Mouse (Mus musculus) G1E (cell line): ENCODE measurements around the gene Raver1.

Source experiments
- CTCF ChIP-seq: IDR thresholded peaks from 2 replicates; pipeline ENCODE4 v1.5.1; 2012; ENCODE audit warnings: low read depth, low read length, inconsistent platforms, mixed read lengths
- GATA2 ChIP-seq: IDR thresholded peaks from 2 replicates; pipeline ENCODE4 v1.6.1; 2012; ENCODE audit warnings: low read depth, low read length, inconsistent platforms, borderline replicate concordance

DNA sequence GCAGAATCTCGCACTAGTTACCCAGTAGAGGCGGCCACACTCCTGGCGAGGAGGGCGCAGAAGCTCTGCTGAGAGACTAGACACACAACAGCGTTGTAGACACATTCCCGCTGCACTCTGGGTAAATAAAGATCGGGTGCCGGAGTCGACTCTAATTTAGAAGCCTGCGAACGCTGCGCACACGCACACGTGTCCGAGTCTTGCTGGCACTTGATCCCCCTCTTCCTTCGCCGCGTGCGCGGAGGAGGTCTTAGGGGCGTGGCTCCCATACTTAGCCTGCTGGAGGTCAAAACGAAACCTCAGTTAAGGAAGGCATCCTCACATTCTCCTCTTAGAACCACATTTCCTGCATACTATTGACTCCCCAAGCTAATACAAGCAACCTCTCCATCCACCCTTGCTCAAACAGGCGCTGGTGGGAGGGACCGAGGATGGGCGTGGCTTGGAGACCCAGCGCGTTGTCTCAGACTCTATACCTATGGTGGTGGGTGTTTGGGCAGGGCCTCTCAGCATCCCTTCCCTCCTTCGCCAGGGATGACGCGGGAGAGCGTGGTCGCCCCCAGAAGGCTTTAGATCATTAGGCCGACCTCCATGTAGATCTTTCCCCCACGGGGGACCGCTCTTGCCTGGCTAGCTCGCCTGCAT lies 60.4 kb downstream of the Raver1 start:
- TF ChIP-seq CTCF, result no peak
- TF ChIP-seq GATA2, result no peak
